Mouse (Mus musculus) G1E (cell line): Measurements from ENCODE around the gene Hs3st3a1.

ENCODE experiments used
- CTCF ChIP-seq: IDR thresholded peaks from 2 replicates; pipeline ENCODE4 v1.5.1; 2012; ENCODE audit warnings: low read depth, low read length, inconsistent platforms, mixed read lengths
- GATA1 ChIP-seq: IDR thresholded peaks from 2 replicates; pipeline ENCODE4 v1.6.1; 2012; ENCODE audit warnings: borderline replicate concordance, low read length, inconsistent platforms, mixed read lengths
- GATA2 ChIP-seq: IDR thresholded peaks from 2 replicates; pipeline ENCODE4 v1.6.1; 2012; ENCODE audit warnings: low read depth, low read length, inconsistent platforms, borderline replicate concordance
- TAL1 ChIP-seq: conservative IDR thresholded peaks from 2 replicates; pipeline ENCODE4 v1.6.1; 2012; ENCODE audit warnings: low read depth, low read length, inconsistent platforms, mixed read lengths

- no peak for TF ChIP-seq TAL1
- TF ChIP-seq CTCF, result no peak
- no peak for TF ChIP-seq GATA1
- TF ChIP-seq GATA2, result no peak
Observed at GRCm38 (mm10) chr11:64481445-64481844, 46.3 kb downstream of the Hs3st3a1 start.
